Mouse (Mus musculus) embryonic fibroblast, embryonic 13.5 days (primary cell): ENCODE measurements around the gene Slc30a10. TPM values are rescaled to one million over a fixed set of nuclear protein-coding genes. Genes with fewer than 3 reads are reported as not detected.
A peak's percentile ranks its signal among the peaks of the same experiment; 100 is the strongest.

Experiments used
- H3K27ac ChIP-seq: 2 replicates; pipeline ENCODE4 v1.5.1; 2012; ENCODE audit warnings: low read length, control low read depth, inconsistent platforms; ENCODE audit not compliant: insufficient read depth
- H3K4me1 ChIP-seq: 2 replicates; pipeline ENCODE4 v1.6.1; 2011; ENCODE audit warnings: low read length; ENCODE audit not compliant: control insufficient read depth, insufficient read depth
- H3K4me3 ChIP-seq: 2 replicates; pipeline ENCODE4 v1.5.1; 2011; ENCODE audit warnings: mild to moderate bottlenecking, control low read depth, low read length; ENCODE audit not compliant: insufficient read depth
- CTCF ChIP-seq: IDR thresholded peaks from 2 replicates; pipeline ENCODE4 v1.5.1; 2011; ENCODE audit warnings: mild to moderate bottlenecking, control low read depth, low read length, moderate library complexity, borderline replicate concordance; ENCODE audit not compliant: insufficient read depth
- POLR2A ChIP-seq: IDR thresholded peaks from 2 replicates; pipeline ENCODE4 v1.6.1; 2011; ENCODE audit warnings: low read depth, mild to moderate bottlenecking, control low read depth, low read length, moderate library complexity
- polyA plus RNA-seq: library from polyadenylated mRNA; stranded (reverse); fragments of >200 nt; gene quantifications from 2 replicates; pipeline ENCODE4 v1.2.4, GENCODE M21; 2011; ENCODE audit warnings: low read depth; ENCODE audit not compliant: missing spikeins, insufficient read length

Slc30a10 gene
- polyA plus RNA-seq, 1 experiment: not detected

- no peaks in the 10 kb centered on the region for H3K4me1 ChIP-seq
- no peak overlapping the region for H3K4me3 ChIP-seq
- TF ChIP-seq POLR2A (no peak), CTCF (no peak)
- H3K27ac ChIP-seq: no peak overlapping the region
Measured at GRCm38 (mm10) chr1:185438841-185439580, 15.6 kb upstream of the Slc30a10 start.

GRCm38 (mm10) chr1:185441703-185442472, 12.8 kb upstream of the Slc30a10 start:
- Histone ChIP-seq H3K4me3 (no peak overlapping the region), H3K4me1 (no peaks in the 10 kb centered on the region), H3K27ac (no peak overlapping the region)
- TF ChIP-seq POLR2A (no peak), CTCF (no peak)

DNA sequence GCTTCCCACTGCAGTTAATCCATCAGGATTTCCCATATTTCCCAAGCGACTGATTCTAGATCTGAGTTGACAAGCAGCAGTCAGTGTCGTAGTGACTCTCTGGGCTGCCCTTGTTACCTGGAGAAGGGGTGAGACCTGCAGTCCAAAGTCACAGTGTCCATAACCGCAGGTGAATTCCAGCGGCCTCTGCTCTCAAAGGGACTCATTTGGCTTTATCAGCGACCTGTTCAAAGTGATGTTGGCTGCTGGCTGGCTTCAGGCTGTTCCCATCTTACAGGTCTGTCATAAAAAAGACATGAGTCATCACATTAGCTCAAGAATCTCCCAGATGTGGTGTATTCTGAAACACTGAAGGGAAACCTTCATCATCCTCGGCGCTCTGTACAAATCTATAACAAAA, 5.7 kb upstream of the Slc30a10 start:
- TF ChIP-seq CTCF (no peak), POLR2A (no peak)
- Histone ChIP-seq H3K4me1 (no peaks in the 10 kb centered on the region), H3K27ac (no peak overlapping the region), H3K4me3 (no peak overlapping the region)

DNA sequence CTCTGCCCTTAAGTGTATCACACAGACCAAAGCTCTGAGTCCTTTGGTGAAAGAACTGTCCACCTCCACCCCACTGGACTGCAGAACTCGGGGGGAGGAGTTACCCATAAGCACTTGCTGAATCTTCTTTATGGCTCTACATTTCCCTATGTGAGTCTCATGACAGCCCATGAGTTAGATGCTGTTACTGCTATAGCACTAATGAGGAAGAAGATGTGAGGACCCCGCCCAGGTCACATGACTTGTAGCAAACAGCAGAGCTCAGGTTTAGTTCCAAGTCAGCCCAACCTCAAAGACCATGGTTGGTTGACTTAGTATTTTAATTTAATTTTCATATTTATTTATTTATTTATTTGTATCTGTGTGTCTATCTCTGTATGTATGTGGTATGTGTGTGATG, 4.9 kb upstream of the Slc30a10 start:
- H3K4me3 ChIP-seq: no peak overlapping the region
- no peaks in the 10 kb centered on the region for H3K4me1 ChIP-seq
- H3K27ac ChIP-seq: no peak overlapping the region
- TF ChIP-seq CTCF (no peak), POLR2A (no peak)

GRCm38 (mm10) chr1:185451077-185451476, 3.6 kb upstream of the Slc30a10 start:
- Histone ChIP-seq H3K27ac (no peak overlapping the region), H3K4me1 (no peaks in the 10 kb centered on the region), H3K4me3 (no peak overlapping the region)
- TF ChIP-seq POLR2A: no peak

GRCm38 (mm10) chr1:185451495-185451894, 3.2 kb upstream of the Slc30a10 start:
- H3K4me3 ChIP-seq: no peak overlapping the region
- no peaks in the 10 kb centered on the region for H3K4me1 ChIP-seq
- no peak for TF ChIP-seq CTCF
- no peak for TF ChIP-seq POLR2A
- no peak overlapping the region for H3K27ac ChIP-seq

GRCm38 (mm10) chr1:185452461-185452860, 2.2 kb upstream of the Slc30a10 start:
- no peaks in the 10 kb centered on the region for H3K4me1 ChIP-seq
- no peak overlapping the region for H3K4me3 ChIP-seq
- no peak for TF ChIP-seq POLR2A
- no peak for TF ChIP-seq CTCF
- no peak overlapping the region for H3K27ac ChIP-seq

DNA sequence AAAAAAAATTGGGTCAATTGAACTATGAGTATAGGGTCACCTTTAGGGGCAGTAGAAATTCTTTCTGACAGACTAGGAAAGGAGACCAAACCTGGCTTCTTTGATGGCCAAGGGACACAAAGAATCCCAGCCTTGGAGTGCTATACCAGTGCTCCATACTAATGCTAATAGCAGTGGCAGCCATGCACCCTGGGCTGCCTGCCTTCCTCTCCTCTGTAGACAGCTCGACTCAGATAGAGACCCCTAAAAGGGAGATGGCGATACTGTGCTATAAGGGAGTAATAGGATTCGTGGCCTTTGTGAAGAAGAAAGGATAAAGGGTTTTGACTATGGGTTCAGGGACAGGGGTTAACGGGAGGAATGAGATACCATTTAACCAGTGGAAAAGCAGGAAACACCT, 504 bp upstream of the Slc30a10 start:
- Histone ChIP-seq H3K4me3 (no peak overlapping the region), H3K27ac (no peak overlapping the region), H3K4me1 (no peaks in the 10 kb centered on the region)
- TF ChIP-seq CTCF (no peak), POLR2A (no peak)

DNA sequence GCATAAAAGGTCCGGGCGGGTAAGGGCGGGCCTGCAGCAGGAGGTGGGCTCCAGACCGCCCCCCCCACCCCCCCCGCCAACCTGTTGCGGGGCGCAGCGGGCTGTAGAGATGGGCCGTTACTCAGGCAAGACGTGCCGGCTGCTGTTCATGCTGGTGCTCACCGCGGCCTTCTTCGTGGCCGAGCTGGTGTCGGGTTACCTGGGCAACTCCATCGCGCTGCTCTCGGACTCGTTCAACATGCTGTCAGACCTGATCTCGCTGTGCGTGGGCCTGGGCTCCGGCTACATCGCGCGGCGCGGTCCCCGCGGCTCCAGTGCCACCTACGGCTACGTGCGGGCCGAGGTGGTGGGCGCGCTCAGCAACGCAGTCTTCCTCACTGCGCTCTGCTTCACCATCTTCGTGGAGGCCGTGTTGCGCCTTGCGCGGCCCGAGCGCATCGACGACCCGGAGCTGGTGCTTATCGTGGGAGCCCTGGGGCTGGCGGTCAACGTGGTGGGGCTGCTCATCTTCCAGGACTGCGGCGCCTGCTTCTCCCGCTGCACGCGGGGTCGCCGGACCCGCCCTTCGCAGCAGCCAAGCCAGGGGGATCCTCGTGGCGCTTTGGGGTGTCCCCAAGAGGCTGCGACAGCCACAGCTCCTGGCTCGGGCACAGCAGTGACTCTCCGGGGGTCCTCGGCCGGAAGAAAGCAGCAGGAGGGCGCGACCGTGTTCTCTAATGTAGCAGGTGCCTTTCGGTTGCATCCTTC, 480 bp downstream of the Slc30a10 start:
- Histone ChIP-seq H3K4me1 (no peaks in the 10 kb centered on the region), H3K27ac (no peak overlapping the region), H3K4me3 (peak overlapping the region; percentile 20)
- TF ChIP-seq CTCF (no peak), POLR2A (no peak)

DNA sequence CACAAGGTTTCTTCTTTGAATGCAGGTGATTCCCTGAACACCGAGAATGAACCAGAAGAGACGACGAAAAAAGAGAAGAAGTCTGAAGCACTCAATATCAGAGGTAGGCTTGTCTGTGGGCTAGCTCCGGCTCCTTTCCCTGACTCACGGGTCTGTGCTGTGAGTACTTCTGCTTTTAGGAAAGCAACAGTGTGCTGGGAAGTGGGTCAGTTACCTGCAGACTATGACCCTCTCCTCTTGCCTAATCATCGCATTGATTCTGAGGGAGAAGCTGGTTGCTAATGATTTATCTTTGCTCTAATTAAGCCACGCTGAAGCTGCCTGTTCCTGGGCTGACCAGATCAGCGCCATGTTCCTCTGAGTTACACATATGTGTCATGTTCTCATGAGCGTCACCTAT, 1.7 kb downstream of the Slc30a10 start:
- Histone ChIP-seq H3K4me1 (no peaks in the 10 kb centered on the region), H3K27ac (no peak overlapping the region), H3K4me3 (no peak overlapping the region)
- TF ChIP-seq CTCF: no peak
- TF ChIP-seq POLR2A: no peak
